Mouse (Mus musculus) heart, postnatal 0 days (tissue): ENCODE results near the gene Arid3b.

ENCODE experiments used
- CTCF ChIP-seq: IDR thresholded peaks from 2 replicates; pipeline ENCODE4 v1.5.1; 2016; ENCODE audit warnings: antibody characterized with exemption, control low read depth, low read depth
- EP300 ChIP-seq: IDR thresholded peaks from 2 replicates; pipeline ENCODE4 v1.6.1; 2016; ENCODE audit warnings: antibody characterized with exemption, low read depth

DNA sequence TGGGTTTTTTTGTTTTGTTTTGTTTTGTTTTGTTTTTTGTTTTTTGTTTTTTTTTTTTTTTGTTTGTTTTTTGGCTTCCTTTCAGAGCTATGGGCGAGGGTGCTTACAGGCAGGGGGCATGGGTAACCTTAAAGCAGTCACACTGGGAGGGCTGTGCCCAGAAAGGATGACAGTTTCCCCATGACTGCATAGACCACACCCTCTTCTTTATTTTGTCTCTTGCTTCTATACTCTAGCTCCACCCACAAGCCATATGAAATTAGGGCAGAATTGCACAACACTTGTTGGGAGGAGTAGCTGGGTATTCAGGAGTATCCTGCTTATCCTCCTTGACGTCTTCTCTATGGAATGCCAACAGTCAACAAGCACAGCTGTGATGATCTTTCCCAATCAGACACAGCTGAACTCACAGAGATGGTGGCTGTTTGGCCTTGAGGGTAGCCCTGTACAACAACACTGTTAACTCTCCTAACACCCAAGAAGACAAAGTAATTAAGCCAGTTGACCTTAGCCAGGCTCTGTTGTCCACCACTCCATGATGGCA is 33.8 kb upstream of the Arid3b start:
- TF ChIP-seq EP300 (no peak), CTCF (no peak)
